Mouse (Mus musculus): ENCODE data around the gene H2-Q10. TPM values are rescaled to one million over a fixed set of nuclear protein-coding genes. Genes with fewer than 3 reads are reported as not detected.
A peak's percentile ranks its signal among the peaks of the same experiment; 100 is the strongest.

The H2-Q10 gene
- total RNA-seq, 2 experiments from 2014 or later = 0.19 to 0.36 TPM

DNA sequence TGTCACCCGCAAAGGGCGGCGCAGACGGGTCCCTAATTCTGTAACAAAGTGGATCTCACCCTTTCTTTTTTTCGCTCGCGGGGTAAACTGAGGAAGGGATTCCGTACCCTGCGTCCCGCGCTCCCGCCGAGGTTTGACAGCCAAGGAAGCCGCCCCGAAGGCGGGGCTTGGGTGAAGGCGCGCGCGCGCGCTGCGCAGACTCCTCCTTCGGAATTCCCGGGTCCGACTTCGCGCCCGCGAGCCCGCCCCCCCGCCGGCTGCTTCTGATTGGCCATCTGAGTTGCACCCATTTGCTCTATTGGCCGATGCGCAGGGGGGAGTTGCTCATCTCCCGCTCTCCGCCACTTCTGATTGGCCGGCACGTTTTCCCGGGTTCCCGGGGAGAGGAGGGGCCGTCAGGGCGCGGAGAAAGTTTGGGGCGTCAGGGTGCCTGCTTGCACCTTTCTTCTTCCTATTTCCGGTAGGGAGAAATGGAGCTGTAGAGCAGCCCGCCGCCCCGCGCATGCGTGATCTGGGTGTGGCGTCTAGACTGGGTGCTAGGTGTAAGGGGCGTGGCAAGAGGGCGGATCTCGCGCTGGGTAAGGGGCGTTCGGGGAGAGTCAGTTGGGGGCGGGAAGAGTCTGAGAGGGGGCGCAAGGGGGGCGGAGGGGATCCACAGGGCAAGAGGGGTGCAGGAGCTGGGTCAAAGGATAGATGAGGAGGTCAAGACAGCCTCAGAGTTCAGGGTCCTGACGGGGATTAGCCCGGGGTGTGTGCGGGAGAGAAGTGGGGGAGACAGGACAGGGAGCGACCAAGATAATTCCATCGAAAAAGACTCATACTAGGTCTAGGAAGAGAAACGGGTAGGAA lies 47.0 kb downstream of the H2-Q10 start, which contains the start of the genes Tcf19 and Cchcr1:
Gene Tcf19, minus strand, starts transcription at position 173 of the 849 bp plus-strand sequence.
Gene Cchcr1, plus strand, starts transcription at position 449 of the 849 bp plus-strand sequence.
- peak; percentile 97 for DNase-seq

DNA sequence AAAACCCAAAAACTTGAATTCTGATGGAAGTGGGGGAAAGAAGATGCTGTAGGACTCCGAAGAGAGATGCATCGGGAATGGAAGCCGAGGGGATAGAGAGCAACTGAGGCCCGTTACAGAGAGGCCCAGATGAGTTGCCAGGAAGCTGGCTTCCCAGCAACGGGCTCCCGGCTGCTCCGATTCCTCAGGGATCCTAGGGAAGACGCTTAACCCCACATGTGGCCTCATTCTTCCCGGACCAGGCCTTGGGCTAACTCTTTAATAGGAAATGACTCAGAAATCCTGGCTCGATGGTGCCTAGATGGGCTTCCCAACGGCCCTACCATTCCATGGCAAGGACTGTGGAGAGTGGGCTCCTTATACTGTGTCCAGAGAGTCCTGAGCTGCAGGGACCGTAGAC lies 47.6 kb downstream of the H2-Q10 start:
- no peak for DNase-seq

Other genes with a start within 250 kb of the H2-Q10 start
- under 1 TPM in 1 of 2 experiments, not detected in 1; 0.52 TPM for gene Gm16181, start 249.3 kb upstream of the H2-Q10 start, total RNA-seq (2021)
- gene Atp6v1g2, start 236.4 kb upstream of the H2-Q10 start, total RNA-seq (2021) = 1 to 10 TPM; 8.0 to 9.3 TPM
- gene Nfkbil1, start 234.3 kb upstream of the H2-Q10 start, total RNA-seq (2021) = 10 to 100 TPM; 10.8 to 11.0 TPM
- gene Ddx39b, start 228.3 kb upstream of the H2-Q10 start, total RNA-seq (2021) = 100 to 1,000 TPM; 221 to 230 TPM
- gene H2-D1, start 207.4 kb upstream of the H2-Q10 start, total RNA-seq (2021) = 10 to 100 TPM; 45.9 to 50.4 TPM
- under 1 TPM; 0.43 to 0.55 TPM for gene H2-Q1, start 149.7 kb upstream of the H2-Q10 start, total RNA-seq (2021)
- gene H2-Q2, start 127.8 kb upstream of the H2-Q10 start, total RNA-seq (2021) = under 1 TPM; 0.64 to 0.77 TPM
- 1 to 10 TPM; 8.0 TPM for gene H2-Q4, start 90.5 kb upstream of the H2-Q10 start, total RNA-seq (2021)
- gene H2-Q6, start 45.2 kb upstream of the H2-Q10 start, total RNA-seq (2021) = under 1 TPM; 0.21 to 0.52 TPM
- under 1 TPM; 0.69 to 0.92 TPM for gene H2-Q7, start 30.9 kb upstream of the H2-Q10 start, total RNA-seq (2021)
- gene Pou5f1, start 35.9 kb downstream of the H2-Q10 start, total RNA-seq (2021) = not detected
- 10 to 100 TPM; 41.1 to 44.2 TPM for gene Tcf19, start 46.7 kb downstream of the H2-Q10 start, total RNA-seq (2021)
- 10 to 100 TPM; 11.0 to 12.5 TPM for gene Cchcr1, start 47.0 kb downstream of the H2-Q10 start, total RNA-seq (2021)
- not detected for gene Psors1c2, start 63.1 kb downstream of the H2-Q10 start, total RNA-seq (2021)
- under 1 TPM; 0.16 to 0.26 TPM for gene Cdsn, start 82.0 kb downstream of the H2-Q10 start, total RNA-seq (2021)
- not detected for gene 2300002M23Rik, start 97.4 kb downstream of the H2-Q10 start, total RNA-seq (2021)
- gene Sfta2, start 131.5 kb downstream of the H2-Q10 start, total RNA-seq (2021) = not detected
- not detected for gene Gm9573, start 156.5 kb downstream of the H2-Q10 start, total RNA-seq (2021)
- not detected for gene Mucl3, start 173.6 kb downstream of the H2-Q10 start, total RNA-seq (2021)
- 10 to 100 TPM; 29.0 to 29.2 TPM for gene Vars2, start 197.5 kb downstream of the H2-Q10 start, total RNA-seq (2021)
- gene Gtf2h4, start 203.7 kb downstream of the H2-Q10 start, total RNA-seq (2021) = 10 to 100 TPM; 19.4 to 20.9 TPM
- 100 to 1,000 TPM; 107 to 113 TPM for gene Ddr1, start 234.5 kb downstream of the H2-Q10 start, total RNA-seq (2021)

Measured in heart, postnatal 4 days (tissue).